Mouse (Mus musculus): Measurements from ENCODE around the gene Gm49318. TPM values are rescaled to one million over a fixed set of nuclear protein-coding genes. Genes with fewer than 3 reads are reported as not detected.

The Gm49318 gene
- polyA plus RNA-seq, 1 experiment from 2014 or later: not detected

DNA sequence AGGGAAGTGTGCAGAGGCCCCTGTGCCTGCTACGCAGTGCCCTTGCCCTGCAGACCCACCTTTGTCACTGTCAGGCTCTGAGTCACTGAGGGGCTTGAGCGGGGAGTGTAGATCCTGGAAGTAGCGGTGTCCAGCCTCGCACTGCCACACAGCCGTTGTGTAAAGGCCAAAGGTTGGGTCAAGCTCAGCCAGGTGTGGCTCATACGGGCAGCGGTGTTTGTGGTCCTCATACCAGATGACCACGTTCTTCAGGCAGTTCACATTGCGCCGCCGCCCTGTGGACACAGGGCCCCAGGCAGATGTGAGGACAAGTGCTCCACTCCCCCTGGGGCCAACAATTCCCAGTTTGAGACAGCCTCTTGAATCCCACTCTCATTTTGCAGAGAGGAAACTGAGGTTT lies 5.4 kb downstream of the Gm49318 start:
- Histone ChIP-seq H3K4me2 (replicated peaks) (no peak overlapping the region), H3K27ac (replicated peaks) (no peak overlapping the region), H3K36me3 (peaks cover 75% of the 10 kb centered on the region), H3K9ac (replicated peaks) (no peak overlapping the region), H3K27me3 (no peaks in the 10 kb centered on the region), H3K4me3 (no peak overlapping the region), H3K9me3 (no peaks in the 10 kb centered on the region), H3K4me1 (peaks cover 11% of the 10 kb centered on the region)
- WGBS: 95% methylated on average over 11 of the region's 11 CpGs
- no peak for ATAC-seq (ENCODE audit: low FRiP score, low read depth)

DNA sequence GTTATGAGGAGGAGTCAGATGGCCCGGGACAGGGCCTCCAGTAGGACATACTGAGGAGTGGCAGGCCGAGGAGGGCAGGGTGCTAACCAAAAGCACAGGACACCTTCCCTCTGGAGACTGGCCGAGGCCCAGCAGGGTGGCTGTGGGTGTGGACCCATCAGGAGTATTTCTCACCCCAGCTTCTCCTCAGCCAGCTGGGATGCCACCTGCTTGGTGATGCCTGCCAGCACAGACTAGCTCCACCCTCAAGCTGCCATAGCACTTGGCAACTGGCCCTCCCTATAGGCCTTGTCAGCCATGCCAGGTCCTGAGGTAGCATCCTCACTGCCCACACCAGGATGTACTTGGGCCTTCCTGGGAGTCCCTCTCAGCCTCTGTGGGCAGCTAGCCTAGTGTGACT lies 6.7 kb downstream of the Gm49318 start:
- ATAC-seq (ENCODE audit: low FRiP score, low read depth): no peak
- Histone ChIP-seq H3K27ac (replicated peaks) (no peak overlapping the region), H3K4me1 (no peaks in the 10 kb centered on the region), H3K27me3 (no peaks in the 10 kb centered on the region), H3K4me2 (replicated peaks) (no peak overlapping the region), H3K9ac (replicated peaks) (no peak overlapping the region), H3K36me3 (peaks cover 84% of the 10 kb centered on the region), H3K9me3 (no peaks in the 10 kb centered on the region), H3K4me3 (no peak overlapping the region)
- WGBS: 96% methylated on average over 3 of the region's 3 CpGs

DNA sequence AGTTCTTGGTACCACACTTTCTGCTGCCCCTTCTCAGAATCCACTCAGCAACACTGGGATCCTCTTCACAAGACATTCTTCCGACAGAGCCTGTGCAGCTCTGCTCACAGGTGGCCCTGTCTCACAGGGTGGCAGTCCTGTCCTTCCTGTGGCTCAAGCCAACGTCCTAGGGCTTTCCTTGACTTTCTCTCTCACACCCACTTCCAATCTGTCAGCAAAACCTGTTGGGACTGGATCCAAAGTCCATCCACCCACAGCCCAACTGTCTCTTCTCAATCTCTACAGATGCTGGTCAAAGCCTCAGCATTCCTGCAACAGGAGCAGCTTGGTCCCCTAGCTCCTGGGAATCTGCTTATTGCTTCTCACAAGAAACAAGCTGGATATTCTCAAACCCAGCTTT lies 9.7 kb downstream of the Gm49318 start:
- Histone ChIP-seq H3K4me1 (no peaks in the 10 kb centered on the region), H3K4me3 (no peak overlapping the region), H3K27me3 (0 out of 2 replicates have a peak, but pooled peaks cover 3% of the 10 kb centered on the region), H3K4me2 (replicated peaks) (no peak overlapping the region), H3K27ac (replicated peaks) (no peak overlapping the region), H3K9me3 (no peaks in the 10 kb centered on the region), H3K36me3 (peaks cover 90% of the 10 kb centered on the region), H3K9ac (replicated peaks) (no peak overlapping the region)
- ATAC-seq (ENCODE audit: low FRiP score, low read depth): no peak
- WGBS: 84% methylated on average over 2 of the region's 2 CpGs

DNA sequence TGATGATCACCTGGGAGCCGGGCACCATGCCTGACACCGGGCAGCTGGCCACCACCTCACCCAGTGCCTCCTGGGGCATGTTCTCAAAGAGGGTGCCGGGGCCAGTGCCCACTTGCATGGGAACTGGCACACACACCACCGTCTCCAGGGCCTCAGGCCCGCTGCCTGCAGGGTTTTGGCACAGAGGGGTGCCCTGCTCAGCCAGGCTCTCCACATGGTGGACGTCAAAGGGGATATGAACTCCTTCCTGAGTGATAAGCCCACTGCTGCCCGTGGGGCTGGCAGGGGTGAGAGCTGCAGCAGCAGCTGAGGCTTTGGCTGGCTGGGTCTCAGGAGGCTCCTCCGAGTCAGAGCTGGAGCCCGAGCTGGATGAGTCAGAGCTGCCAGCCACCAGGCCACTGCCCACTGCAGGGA lies 13.0 kb downstream of the Gm49318 start:
- H3K9me3 ChIP-seq: no peaks in the 10 kb centered on the region
- 93% methylated on average over 9 of the region's 9 CpGs for WGBS

DNA sequence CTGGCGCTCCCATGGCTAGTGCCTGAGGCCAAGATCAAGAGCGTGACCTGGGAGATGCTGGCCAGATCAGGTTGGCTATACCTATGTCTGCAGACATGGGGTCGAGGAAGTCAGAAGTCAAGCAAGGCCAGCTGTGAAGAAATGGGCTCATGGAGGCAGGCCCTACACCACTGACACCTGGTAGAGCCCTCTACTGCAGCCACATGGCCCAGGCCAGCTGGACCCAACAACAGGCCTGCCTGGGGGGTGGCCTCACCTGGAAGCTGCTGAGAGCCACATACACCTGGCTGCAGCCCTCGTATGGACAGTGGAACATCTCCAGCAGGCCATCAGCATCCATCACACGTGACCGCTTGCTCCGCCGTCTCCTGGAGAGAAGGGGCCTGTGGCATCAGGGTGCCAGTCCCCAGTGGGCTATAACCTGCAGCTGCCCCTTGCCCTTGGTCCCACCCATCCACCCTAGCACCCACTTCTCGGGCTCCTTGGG lies 14.0 kb downstream of the Gm49318 start:
- H3K27ac ChIP-seq (replicated peaks): no peak overlapping the region
- no peak for ATAC-seq (ENCODE audit: low FRiP score, low read depth)
- WGBS: 96% methylated on average over 9 of the region's 9 CpGs

More for the DNA sequence above, 13.0 kb downstream of the Gm49318 start:
- peaks cover 57% of the 10 kb centered on the region for H3K36me3 ChIP-seq
- H3K4me3 ChIP-seq: no peak overlapping the region
- no peak for ATAC-seq (ENCODE audit: low FRiP score, low read depth)
- no peak overlapping the region for H3K27ac ChIP-seq (replicated peaks)
- no peak overlapping the region for H3K4me2 ChIP-seq (replicated peaks)
- no peak overlapping the region for H3K9ac ChIP-seq (replicated peaks)
- H3K27me3 ChIP-seq: peaks cover 25% of the 10 kb centered on the region
- peaks cover 10% of the 10 kb centered on the region for H3K4me1 ChIP-seq

DNA sequence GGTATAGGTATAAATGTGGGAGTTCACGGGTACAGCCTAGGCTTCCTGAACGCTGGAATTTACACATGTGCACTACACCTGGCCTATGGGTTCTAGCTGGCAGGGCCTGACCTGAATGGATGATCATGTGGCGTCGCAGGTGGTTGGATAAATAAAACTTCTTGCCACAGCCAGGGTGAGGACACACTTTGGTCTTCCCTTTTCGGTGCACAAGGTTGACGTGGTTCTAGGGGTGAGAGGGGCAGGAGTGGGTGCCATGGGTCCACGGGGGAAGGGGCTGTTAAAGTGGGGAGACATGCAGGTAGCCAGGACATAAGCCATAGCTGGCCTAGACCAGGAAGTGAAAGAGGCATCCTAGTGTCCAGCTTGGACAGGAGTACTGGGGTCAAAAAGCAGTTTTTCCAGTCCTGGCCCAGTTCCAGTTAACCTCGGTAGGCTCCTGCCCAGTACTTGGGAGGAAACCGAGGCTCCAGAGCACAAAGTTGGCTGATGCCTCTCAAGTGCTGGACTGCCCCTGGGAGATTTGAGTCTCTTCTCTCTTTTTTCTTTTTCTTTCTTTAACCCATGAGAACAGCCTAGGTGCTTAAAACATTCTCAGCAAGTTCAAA lies 14.7 kb downstream of the Gm49318 start:
- no peak for ATAC-seq (ENCODE audit: low FRiP score, low read depth)
- H3K27ac ChIP-seq (replicated peaks): no peak overlapping the region
- peaks cover 14% of the 10 kb centered on the region for H3K4me1 ChIP-seq
- H3K36me3 ChIP-seq: peaks cover 42% of the 10 kb centered on the region
- H3K27me3 ChIP-seq: peaks cover 39% of the 10 kb centered on the region
- no peak overlapping the region for H3K9ac ChIP-seq (replicated peaks)
- WGBS: 79% methylated on average over 9 of the region's 9 CpGs
- no peak overlapping the region for H3K4me3 ChIP-seq
- H3K4me2 ChIP-seq (replicated peaks): no peak overlapping the region
- no peaks in the 10 kb centered on the region for H3K9me3 ChIP-seq

More for the DNA sequence above, 14.0 kb downstream of the Gm49318 start:
- Histone ChIP-seq H3K4me2 (replicated peaks) (no peak overlapping the region), H3K4me1 (peaks cover 12% of the 10 kb centered on the region), H3K36me3 (peaks cover 49% of the 10 kb centered on the region), H3K9ac (replicated peaks) (no peak overlapping the region), H3K4me3 (no peak overlapping the region), H3K27me3 (peaks cover 33% of the 10 kb centered on the region), H3K9me3 (no peaks in the 10 kb centered on the region)

DNA sequence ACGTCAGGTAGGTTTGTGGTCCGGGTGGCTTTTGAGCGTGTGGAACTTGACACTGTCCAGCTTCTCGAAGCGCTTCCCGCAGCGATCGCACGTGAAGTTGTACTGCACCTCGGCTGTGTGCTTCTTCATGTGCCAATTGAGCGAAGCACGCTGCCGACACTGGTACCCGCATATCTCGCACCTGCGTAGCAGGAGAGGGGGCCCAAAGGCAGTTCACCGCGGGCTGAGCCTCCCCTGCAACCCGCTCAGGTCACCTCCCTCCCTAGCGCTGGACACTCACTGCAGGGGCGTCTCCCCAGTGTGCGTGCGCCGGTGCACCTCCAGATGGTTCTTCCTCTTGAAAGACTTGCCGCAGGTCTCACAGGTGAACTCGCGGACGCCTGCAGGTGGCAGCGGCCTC lies 15.3 kb downstream of the Gm49318 start:
- H3K27me3 ChIP-seq: peaks cover 46% of the 10 kb centered on the region
- H3K27ac ChIP-seq (replicated peaks): no peak overlapping the region
- no peak overlapping the region for H3K4me2 ChIP-seq (replicated peaks)
- no peak overlapping the region for H3K9ac ChIP-seq (replicated peaks)
- ATAC-seq (ENCODE audit: low FRiP score, low read depth): no peak
- peaks cover 35% of the 10 kb centered on the region for H3K36me3 ChIP-seq
- H3K9me3 ChIP-seq: no peaks in the 10 kb centered on the region
- 43% methylated on average over 29 of the region's 29 CpGs for WGBS
- H3K4me1 ChIP-seq: peaks cover 14% of the 10 kb centered on the region
- no peak overlapping the region for H3K4me3 ChIP-seq

DNA sequence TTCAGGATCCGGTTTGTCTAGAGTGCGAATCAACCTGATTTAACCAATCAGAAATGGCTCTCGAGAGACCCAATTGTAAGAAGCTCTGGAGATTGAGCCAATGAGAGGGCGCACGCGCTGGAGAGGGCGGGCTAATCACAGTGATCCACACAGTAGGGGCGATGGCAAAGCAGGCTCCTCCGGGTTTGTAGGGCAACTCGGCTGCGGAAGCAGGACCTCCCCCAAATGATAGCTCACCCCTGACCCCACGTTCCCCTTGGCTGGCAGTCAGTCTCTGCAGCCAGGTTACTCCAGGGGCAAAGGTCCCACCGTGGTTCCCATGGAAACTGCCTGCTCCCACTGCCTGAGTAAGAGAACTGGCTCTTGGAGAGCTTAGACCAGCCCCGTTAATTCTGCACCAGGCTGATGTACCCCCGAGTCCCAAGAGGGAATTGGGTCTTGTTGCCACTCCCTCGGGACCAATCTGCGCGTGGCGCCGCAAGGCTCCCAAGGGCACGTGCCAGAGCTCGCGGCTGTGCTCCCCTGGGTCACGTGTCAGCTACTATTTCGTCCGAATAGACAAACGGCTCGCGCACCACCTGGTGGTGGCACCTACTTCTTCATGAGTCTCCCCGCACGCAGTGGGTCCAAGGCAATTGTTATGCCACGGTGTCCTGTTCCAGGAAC lies 16.5 kb downstream of the Gm49318 start:
- WGBS: 2% methylated on average over 32 of the region's 32 CpGs
- H3K36me3 ChIP-seq: peaks cover 27% of the 10 kb centered on the region
- peaks cover 47% of the 10 kb centered on the region for H3K27me3 ChIP-seq
- H3K4me1 ChIP-seq: peaks cover 23% of the 10 kb centered on the region
- no peak overlapping the region for H3K9ac ChIP-seq (replicated peaks)
- peak; percentile 11; the same call in 1 of the 2 replicates for ATAC-seq (ENCODE audit: low FRiP score, low read depth)
- H3K27ac ChIP-seq (replicated peaks): peak overlapping the region; percentile 36; the same call in 1 of the 2 replicates
- peak overlapping the region; percentile 45 for H3K4me2 ChIP-seq (replicated peaks)
- no peaks in the 10 kb centered on the region for H3K9me3 ChIP-seq
- H3K4me3 ChIP-seq: peak overlapping the region; percentile 13

DNA sequence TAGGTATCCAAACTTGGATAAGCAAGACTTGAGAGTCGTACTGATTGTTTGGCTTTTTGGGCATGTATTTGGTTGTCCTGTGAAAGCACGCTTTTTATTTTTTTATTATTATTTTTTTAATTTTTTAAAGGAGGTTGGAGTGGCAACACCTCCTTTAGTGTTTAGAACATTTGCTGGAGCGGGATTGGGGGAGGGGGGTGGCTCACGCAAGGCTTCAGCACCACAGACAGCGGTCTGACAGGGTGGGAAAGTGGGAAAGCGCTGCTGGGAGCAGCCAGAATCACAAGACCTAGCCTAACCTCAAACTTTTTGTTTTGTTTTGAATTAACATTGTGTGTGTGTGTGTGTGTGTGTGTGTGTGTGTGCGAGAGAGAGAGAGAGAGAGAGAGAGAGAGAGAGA lies 17.4 kb downstream of the Gm49318 start:
- 36% methylated on average over 6 of the region's 7 CpGs for WGBS

DNA sequence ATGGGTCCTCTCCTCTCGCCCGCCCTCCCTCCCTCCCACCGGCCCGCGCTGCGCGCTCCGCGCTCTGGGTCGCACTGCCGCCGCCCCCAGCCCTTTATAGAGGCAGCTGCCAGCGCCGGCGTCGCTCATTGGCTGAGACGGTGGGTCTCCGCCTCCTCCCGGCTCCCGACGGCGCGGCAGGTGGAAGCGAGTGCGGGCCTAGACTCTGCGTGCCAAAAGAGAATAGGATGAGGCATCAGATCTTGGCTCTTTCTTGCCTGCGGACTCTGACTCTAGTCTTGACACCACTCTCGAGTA lies 19.2 kb downstream of the Gm49318 start, which contains the start of gene Elavl3:
TSS of gene Elavl3 (minus strand) at position 66 of the 297 bp plus-strand sequence.
- peaks cover 47% of the 10 kb centered on the region for H3K27me3 ChIP-seq
- H3K4me3 ChIP-seq: peak within 1 kb of the TSS; percentile 95
- H3K4me2 ChIP-seq (replicated peaks): peak within 1 kb of the TSS; percentile 73
- 2% methylated on average over 24 of the region's 28 CpGs for WGBS
- H3K9me3 ChIP-seq: no peaks in the 10 kb centered on the region
- peaks cover 48% of the 10 kb centered on the region for H3K4me1 ChIP-seq
- H3K36me3 ChIP-seq: peaks cover 6% of the 10 kb centered on the region
- ATAC-seq (ENCODE audit: low FRiP score, low read depth): peak; percentile 79
- peak within 1 kb of the TSS; percentile 96 for H3K9ac ChIP-seq (replicated peaks)
- peak within 1 kb of the TSS; percentile 93 for H3K27ac ChIP-seq (replicated peaks)

More for the DNA sequence above, 17.4 kb downstream of the Gm49318 start:
- peaks cover 47% of the 10 kb centered on the region for H3K27me3 ChIP-seq
- H3K9me3 ChIP-seq: no peaks in the 10 kb centered on the region
- peaks cover 32% of the 10 kb centered on the region for H3K4me1 ChIP-seq
- H3K9ac ChIP-seq (replicated peaks): no peak overlapping the region
- ATAC-seq (ENCODE audit: low FRiP score, low read depth): no peak
- H3K27ac ChIP-seq (replicated peaks): no peak overlapping the region
- H3K36me3 ChIP-seq: peaks cover 23% of the 10 kb centered on the region
- H3K4me3 ChIP-seq: no peak overlapping the region
- no peak overlapping the region for H3K4me2 ChIP-seq (replicated peaks)

DNA sequence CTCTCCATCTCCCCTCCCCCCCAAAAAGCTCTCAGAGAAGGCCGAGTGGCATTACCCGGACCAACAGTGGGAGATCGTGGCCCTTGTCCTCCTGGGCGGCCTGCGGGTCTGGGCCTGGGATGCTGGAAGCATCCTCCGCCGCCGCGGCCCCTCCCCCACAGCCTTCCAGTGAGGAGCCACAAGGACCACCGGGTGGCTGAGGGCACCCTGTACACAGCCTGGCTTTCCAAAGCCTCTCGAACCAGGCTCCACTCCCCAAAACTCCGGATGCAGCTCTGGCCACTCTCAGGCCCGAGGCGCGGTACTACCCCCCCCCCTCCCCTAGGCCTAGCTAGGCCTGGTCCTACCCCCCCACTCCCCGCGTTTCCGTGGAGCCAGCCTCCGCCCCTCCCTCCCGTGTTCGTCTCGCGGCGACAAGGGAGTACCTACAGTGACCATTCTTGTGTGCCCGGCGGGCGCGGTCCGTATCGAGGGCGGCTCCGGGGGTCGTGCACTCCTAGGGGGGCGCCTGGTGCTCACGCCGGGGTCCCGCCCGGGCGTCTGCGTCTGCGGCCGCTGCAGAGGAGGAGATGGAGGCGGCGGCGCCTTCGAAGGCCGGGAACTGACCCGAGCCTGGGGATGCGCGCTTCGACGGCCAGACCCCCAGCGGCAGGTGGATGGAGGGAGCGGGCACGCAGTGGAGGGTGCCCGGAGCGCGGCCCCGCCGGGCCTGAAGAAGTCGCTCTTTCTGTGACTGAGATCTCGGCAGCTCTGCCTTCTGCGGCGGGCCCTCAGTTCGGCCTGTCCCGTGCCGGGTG lies 19.7 kb downstream of the Gm49318 start:
- peak; percentile 32 for ATAC-seq (ENCODE audit: low FRiP score, low read depth)
- Histone ChIP-seq H3K9me3 (no peaks in the 10 kb centered on the region), H3K36me3 (0 out of 2 replicates have a peak, but pooled peaks cover 3% of the 10 kb centered on the region), H3K27ac (replicated peaks) (peak overlapping the region; percentile 93), H3K4me2 (replicated peaks) (peak overlapping the region; percentile 73), H3K27me3 (peaks cover 44% of the 10 kb centered on the region), H3K4me1 (peaks cover 52% of the 10 kb centered on the region), H3K4me3 (peak overlapping the region; percentile 95), H3K9ac (replicated peaks) (peak overlapping the region; percentile 96)
- WGBS: 1% methylated on average over 54 of the region's 67 CpGs

All from midbrain, embryonic 12.5 days (tissue).